In genomic region chr8:88119076-88119475, GRCm38 (mm10) we compare ENCODE assay signal across 8 mouse cellular contexts. TPM values are rescaled to one million over a fixed set of nuclear protein-coding genes. Genes with fewer than 3 reads are reported as not detected.
A peak's percentile ranks its signal among the peaks of the same experiment; 100 is the strongest.
DNase-seq lines count a peak whose midpoint lies in the region; ATAC-seq and TF ChIP-seq lines count a peak whose summit lies in the region.

No protein-coding gene starts in this region.

- no peak for TF ChIP-seq CTCF in left cerebral cortex, adult 2 months (IDR thresholded peaks at IDR 0.05)

- intact Hi-C loops in left cerebral cortex, adult 2 months (cut with DNase I), result no loop called here
- intact Hi-C loops in left cerebral cortex, postnatal 14 days (cut with DNase I), result no loop called here

- H3K4me2 ChIP-seq in heart, embryonic 16.5 days (ENCODE audit: low read depth, low read length), result peak overlapping the region; percentile 84
- peak overlapping the region; percentile 79 for H3K4me2 ChIP-seq in limb, embryonic 13.5 days (replicated peaks)
- H3K4me2 ChIP-seq in neural tube, embryonic 11.5 days (ENCODE audit: low read depth), result peak overlapping the region; percentile 55

- H3K9me3 ChIP-seq in heart, embryonic 16.5 days (replicated peaks; ENCODE audit: control insufficient read depth, low read length), result no peaks in the 10 kb centered on the region
- H3K9me3 ChIP-seq in limb, embryonic 13.5 days, result no peaks in the 10 kb centered on the region
- no peaks in the 10 kb centered on the region for H3K9me3 ChIP-seq in neural tube, embryonic 11.5 days (ENCODE audit: control insufficient read depth, low read length)

- peak overlapping the region; percentile 98 for H3K9ac ChIP-seq in heart, embryonic 16.5 days (ENCODE audit: low read length)
- peak overlapping the region; percentile 97 for H3K9ac ChIP-seq in limb, embryonic 13.5 days
- H3K9ac ChIP-seq in neural tube, embryonic 11.5 days (ENCODE audit: low read length), result peak overlapping the region; percentile 76

- 1% methylated on average over 11 of the region's 11 CpGs for WGBS in heart, embryonic 16.5 days
- WGBS in limb, embryonic 13.5 days, result 2% methylated on average over 11 of the region's 11 CpGs
- WGBS in neural tube, embryonic 11.5 days, result 1% methylated on average over 11 of the region's 11 CpGs

- H3K27me3 ChIP-seq in heart, embryonic 16.5 days (ENCODE audit: control insufficient read depth, insufficient read depth, low read length), result 0 out of 2 replicates have a peak, but pooled peaks cover 3% of the 10 kb centered on the region
- H3K27me3 ChIP-seq in limb, embryonic 13.5 days, result no peaks in the 10 kb centered on the region
- H3K27me3 ChIP-seq in neural tube, embryonic 11.5 days (ENCODE audit: control insufficient read depth, insufficient read depth, low read length), result no peaks in the 10 kb centered on the region

- ATAC-seq in heart, embryonic 16.5 days (replicated peaks; ENCODE audit: extremely low read depth, insufficient read depth, low FRiP score), result no peak
- no peak for ATAC-seq in limb, embryonic 13.5 days (ENCODE audit: low FRiP score, low read depth)
- peak; percentile 42; the same call in 1 of the 2 replicates for ATAC-seq in neural tube, embryonic 11.5 days (ENCODE audit: insufficient read depth, low FRiP score, low TSS enrichment)

- peak overlapping the region; percentile 91 for H3K27ac ChIP-seq in left cerebral cortex, adult 2 months
- H3K27ac ChIP-seq in heart, embryonic 16.5 days (ENCODE audit: low read length), result peak overlapping the region; percentile 88
- H3K27ac ChIP-seq in limb, embryonic 13.5 days, result peak overlapping the region; percentile 73; the same call in 1 of the 2 replicates
- no peak overlapping the region for H3K27ac ChIP-seq in neural tube, embryonic 11.5 days (ENCODE audit: low read depth, low read length)

- H3K4me1 ChIP-seq in heart, embryonic 16.5 days (ENCODE audit: control insufficient read depth, insufficient read depth, low read length), result peaks cover 5% of the 10 kb centered on the region; the same call in 1 of the 2 replicates
- peaks cover 6% of the 10 kb centered on the region for H3K4me1 ChIP-seq in limb, embryonic 13.5 days
- no peaks in the 10 kb centered on the region for H3K4me1 ChIP-seq in neural tube, embryonic 11.5 days (ENCODE audit: control insufficient read depth, insufficient read depth, low read length)

- H3K4me3 ChIP-seq in left cerebral cortex, adult 2 months, result peak overlapping the region; percentile 93
- H3K4me3 ChIP-seq in heart, embryonic 16.5 days (ENCODE audit: low read length), result peak overlapping the region; percentile 94
- H3K4me3 ChIP-seq in limb, embryonic 13.5 days, result peak overlapping the region; percentile 96
- peak overlapping the region; percentile 78 for H3K4me3 ChIP-seq in neural tube, embryonic 11.5 days (ENCODE audit: low read depth, low read length)

- DNase-seq in left cerebral cortex, adult 2 months (ENCODE audit: extremely low spot score in 1 of 2, low spot score in 2 of 2), result peak in 1 of 2 experiments; percentile 13
- DNase-seq in left cerebral cortex, postnatal 14 days (ENCODE audit: low spot score in 2 of 2), result no peak
- DNase-seq in c-Kit-positive CD71-positive TER-119-negative erythroid progenitor cells, embryonic 14.5 days (ENCODE audit: low read depth), result peak; percentile 33
- no peak for DNase-seq in neural tube, embryonic 11.5 days (ENCODE audit: low spot score)
- DNase-seq in embryo, embryonic 11 days, result no peak
- no peak for DNase-seq in layer of hippocampus, adult 9-11 months

- H3K36me3 ChIP-seq in heart, embryonic 16.5 days (ENCODE audit: control insufficient read depth, insufficient read depth), result peaks cover 5% of the 10 kb centered on the region; the same call in 1 of the 2 replicates
- peaks cover 24% of the 10 kb centered on the region for H3K36me3 ChIP-seq in limb, embryonic 13.5 days
- 0 out of 2 replicates have a peak, but pooled peaks cover under 1% of the 10 kb centered on the region for H3K36me3 ChIP-seq in neural tube, embryonic 11.5 days (ENCODE audit: control insufficient read depth, insufficient read depth, low read length)

RNA-seq across cellular contexts. Expression of gene Cnep1r1, which starts 0.5 kb away (rescaled TPM):
- 10 to 100 TPM; 33.4 to 34.3 TPM for total RNA-seq in left cerebral cortex, adult 2 months (2021)
- total RNA-seq in left cerebral cortex, postnatal 14 days (2021), result 10 to 100 TPM; 30.4 to 31.1 TPM
- polyA plus RNA-seq in heart, embryonic 16.5 days (2015; fragmentation: Nextera tagmentation; extraction: Ambion mirVana), result 38.9 and 47.4 TPM in 2 replicates
- polyA plus RNA-seq in limb, embryonic 13.5 days (2015; fragmentation: Nextera tagmentation; extraction: Ambion mirVana), result 63.8 and 65.0 TPM in 2 replicates
- polyA plus RNA-seq in neural tube, embryonic 11.5 days (2014; fragmentation: Nextera tagmentation; extraction: Ambion mirVana), result 30.9 and 37.0 TPM in 2 replicates

RNA-seq across cellular contexts. Expression of gene Heatr3, which starts 18.6 kb away (rescaled TPM):
- total RNA-seq in left cerebral cortex, adult 2 months (2021), result 10 to 100 TPM; 30.4 to 30.7 TPM
- 10 to 100 TPM; 29.2 to 29.9 TPM for total RNA-seq in left cerebral cortex, postnatal 14 days (2021)
- 27.8 and 32.8 TPM in 2 replicates for polyA plus RNA-seq in heart, embryonic 16.5 days (2015; fragmentation: Nextera tagmentation; extraction: Ambion mirVana)
- 51.3 and 52.0 TPM in 2 replicates for polyA plus RNA-seq in limb, embryonic 13.5 days (2015; fragmentation: Nextera tagmentation; extraction: Ambion mirVana)
- 47.8 and 54.5 TPM in 2 replicates for polyA plus RNA-seq in neural tube, embryonic 11.5 days (2014; fragmentation: Nextera tagmentation; extraction: Ambion mirVana)
